Mouse (Mus musculus) adrenal gland, adult (tissue): ENCODE measurements around the gene Ino80.
A peak's percentile ranks its signal among the peaks of the same experiment; 100 is the strongest.

Experiments
- DNase-seq, 2 experiments: peaks; one replicate each; pipeline ENCODE4 v3.0.0; 2022 to 2023; ENCODE audit warnings: low spot score in 1 of 2; ENCODE audit not compliant: inconsistent age in 2 of 2

The Ino80 gene

GRCm38 (mm10) chr2:119324576-119325318, 152.7 kb downstream of the Ino80 start:
- DNase-seq: peak in 1 of 2 experiments; percentile 44

- no peak for DNase-seq
Measured at GRCm38 (mm10) chr2:119323866-119324575, 153.5 kb downstream of the Ino80 start.
